Mouse (Mus musculus) stomach, embryonic 14.5 days (tissue): ENCODE results near the gene Rce1. TPM values are rescaled to one million over a fixed set of nuclear protein-coding genes. Genes with fewer than 3 reads are reported as not detected.
"Not testable (repeated sequence)": the region's sequence is repeated elsewhere in the genome, so short reads cannot be mapped to it uniquely, and the experiment has no call there.

ENCODE experiments used
- ATAC-seq: fragments of 200-750 bp; cut with Nextera tagmentation; 2 replicates; pipeline ENCODE4 v1.8.0; 2017; ENCODE audit warnings: low read depth, moderate TSS enrichment; ENCODE audit not compliant: insufficient number of reproducible peaks, insufficient read depth, low FRiP score
- H3K27ac ChIP-seq: fragments of 300-500 bp; sonication (generic); 2 replicates; pipeline ENCODE4 v1.5.1; 2014; ENCODE audit warnings: mild to moderate bottlenecking, low read length, moderate library complexity, mixed read lengths
- H3K27me3 ChIP-seq: fragments of 300-500 bp; sonication (generic); 2 replicates; pipeline ENCODE4 v1.6.1; 2014; ENCODE audit warnings: low read length, control low read depth, mixed read lengths; ENCODE audit not compliant: control insufficient read depth, insufficient read depth
- H3K36me3 ChIP-seq: fragments of 300-500 bp; sonication (generic); 2 replicates; pipeline ENCODE4 v1.6.1; 2014; ENCODE audit warnings: mild to moderate bottlenecking, control low read depth, low read length, moderate library complexity, mixed read lengths; ENCODE audit not compliant: control insufficient read depth, insufficient read depth
- H3K4me1 ChIP-seq: fragments of 300-500 bp; sonication (generic); 2 replicates; pipeline ENCODE4 v1.6.1; 2014; ENCODE audit warnings: low read length, control low read depth, mixed read lengths; ENCODE audit not compliant: control insufficient read depth, insufficient read depth
- H3K4me2 ChIP-seq: fragments of 300-500 bp; sonication (generic); replicated peaks from 2 replicates; pipeline ENCODE4 v1.6.1; 2014; ENCODE audit warnings: low read depth, low read length, control low read depth
- H3K4me3 ChIP-seq: fragments of 300-500 bp; sonication (generic); 2 replicates; pipeline ENCODE4 v1.5.1; 2014; ENCODE audit warnings: low read depth, low read length, control low read depth
- H3K9ac ChIP-seq: fragments of 300-500 bp; sonication (generic); replicated peaks from 2 replicates; pipeline ENCODE4 v1.6.1; 2014; ENCODE audit warnings: low read depth, mild to moderate bottlenecking, control low read depth, low read length, moderate library complexity, mixed read lengths
- H3K9me3 ChIP-seq: fragments of 300-500 bp; sonication (generic); 2 replicates; pipeline ENCODE4 v1.6.1; 2016; ENCODE audit warnings: low read depth, low read length, control low read depth; ENCODE audit not compliant: control insufficient read depth
- WGBS: fragments of 180-500 bp; shearing (Covaris S2); extraction: QIAGEN DNeasy Blood & Tissue Kit; methylation state at CpG from one replicate; pipeline ENCODE4 v1.1.7; 2014; 5-methylcytosine and 5-hydroxymethylcytosine counted together
- microRNA-seq: library from miRNA; unstranded; fragments of <30 nt; microRNA quantifications from one replicate; pipeline ENCODE4, GENCODE M21; 2016
- polyA plus RNA-seq: library from polyadenylated mRNA; unstranded; fragments of >200 nt; fragmentation: Nextera tagmentation; extraction: Ambion mirVana; gene quantifications from 2 replicates; pipeline ENCODE4 v1.2.1, GENCODE M21; 2014

Gene Rce1
- polyA plus RNA-seq, 1 experiment from 2014 or later = 69.6 TPM

DNA sequence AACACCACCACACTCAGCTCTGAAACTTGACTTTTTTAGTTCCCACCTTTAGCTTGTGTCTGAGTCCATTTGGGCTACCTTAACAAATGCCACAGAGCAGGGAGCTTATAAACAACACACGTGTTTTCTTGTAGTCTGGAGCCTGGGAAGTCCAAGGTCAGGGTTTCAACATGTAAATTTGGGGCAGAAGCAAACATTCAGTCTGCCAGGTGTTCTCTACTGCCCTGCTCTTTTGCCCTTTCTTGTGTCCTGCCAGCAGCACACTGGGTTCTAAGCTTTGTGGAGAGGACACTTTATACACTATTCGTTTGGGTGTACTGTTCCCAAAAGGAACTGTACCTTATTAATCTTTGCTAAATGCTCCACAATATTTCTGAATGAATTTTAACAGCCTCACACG, 37.0 kb downstream of the Rce1 start:
- Histone ChIP-seq H3K4me2 (no peak overlapping the region), H3K36me3 (no peaks in the 10 kb centered on the region), H3K27ac (no peak overlapping the region), H3K27me3 (no peaks in the 10 kb centered on the region), H3K4me1 (no peaks in the 10 kb centered on the region), H3K9ac (no peak overlapping the region), H3K4me3 (no peak overlapping the region), H3K9me3 (no peaks in the 10 kb centered on the region)
- 52% methylated on average over 3 of the region's 3 CpGs for WGBS
- no peak for ATAC-seq

DNA sequence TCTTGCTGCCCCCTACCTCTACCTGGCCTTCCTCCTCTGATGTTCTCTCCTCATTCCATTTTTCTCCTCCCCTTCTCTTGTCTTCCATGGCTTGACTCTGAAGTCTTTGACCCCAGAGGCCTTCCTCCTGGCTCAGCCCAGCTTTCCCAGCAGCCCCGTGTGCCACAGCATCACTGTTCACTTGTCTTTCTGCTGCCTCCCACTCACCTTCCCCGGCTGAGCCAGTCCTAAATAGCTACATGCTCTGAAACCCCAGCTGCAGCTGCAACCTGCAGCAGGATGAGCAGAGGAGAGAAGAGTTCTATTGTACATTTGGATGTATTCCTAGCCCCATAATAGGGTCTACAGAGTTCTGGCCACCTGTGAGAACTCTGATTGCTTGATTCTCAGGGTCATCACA, 38.0 kb downstream of the Rce1 start:
- ATAC-seq = no peak
- 52% methylated on average over 2 of the region's 2 CpGs for WGBS

DNA sequence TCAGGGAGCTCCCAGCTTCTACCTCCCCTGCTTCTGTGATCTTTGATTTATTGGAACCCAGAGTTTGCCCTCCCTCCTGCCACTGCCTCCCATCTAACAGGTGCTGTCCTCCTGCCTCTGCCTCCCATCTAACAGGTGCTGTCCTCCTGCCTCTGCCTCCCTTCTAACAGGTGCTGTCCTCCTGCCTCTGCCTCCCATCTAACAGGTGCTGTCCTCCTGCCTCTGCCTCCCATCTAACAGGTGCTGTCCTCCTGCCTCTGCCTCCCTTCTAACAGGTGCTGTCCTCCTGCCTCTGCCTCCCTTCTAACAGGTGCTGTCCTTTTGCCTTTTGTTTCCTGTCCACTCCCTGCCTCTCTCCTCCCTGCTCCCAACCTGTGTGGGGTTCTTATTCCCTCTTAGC, 38.7 kb downstream of the Rce1 start:
- not testable (repeated sequence) for H3K9me3 ChIP-seq, H3K4me1 ChIP-seq, H3K27me3 ChIP-seq, H3K4me2 ChIP-seq, H3K4me3 ChIP-seq, H3K27ac ChIP-seq, ATAC-seq, H3K9ac ChIP-seq, H3K36me3 ChIP-seq

More for the DNA sequence above, 38.0 kb downstream of the Rce1 start:
- Histone ChIP-seq H3K9ac (no peak overlapping the region), H3K4me2 (no peak overlapping the region), H3K4me3 (no peak overlapping the region), H3K36me3 (no peaks in the 10 kb centered on the region), H3K4me1 (no peaks in the 10 kb centered on the region), H3K9me3 (no peaks in the 10 kb centered on the region), H3K27me3 (no peaks in the 10 kb centered on the region), H3K27ac (no peak overlapping the region)

DNA sequence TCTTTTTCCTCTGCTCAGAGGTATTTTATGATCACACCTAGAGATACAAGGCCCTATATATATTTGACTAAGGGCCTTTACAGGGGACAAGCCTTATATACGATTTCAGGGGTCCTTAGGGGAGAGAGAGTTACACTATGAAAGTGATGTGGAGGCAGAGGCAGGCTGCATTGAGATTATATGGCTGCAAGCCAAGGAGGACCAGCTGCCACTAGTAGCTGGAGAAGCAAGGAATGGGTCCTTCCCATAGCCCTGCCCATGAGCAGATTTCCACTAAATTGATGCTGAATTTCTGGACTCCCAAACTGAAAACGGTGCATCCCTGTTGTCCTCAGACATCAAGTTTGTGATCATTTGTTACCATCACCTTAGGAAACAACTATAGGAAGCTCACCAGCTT, 41.6 kb downstream of the Rce1 start:
- H3K27ac ChIP-seq = no peak overlapping the region
- H3K36me3 ChIP-seq = no peaks in the 10 kb centered on the region
- no peaks in the 10 kb centered on the region for H3K27me3 ChIP-seq
- H3K4me2 ChIP-seq = no peak overlapping the region
- H3K9ac ChIP-seq = no peak overlapping the region
- H3K4me1 ChIP-seq = no peaks in the 10 kb centered on the region
- H3K9me3 ChIP-seq = no peaks in the 10 kb centered on the region
- ATAC-seq = no peak
- 64% methylated on average over 2 of the region's 2 CpGs for WGBS
- H3K4me3 ChIP-seq = no peak overlapping the region

DNA sequence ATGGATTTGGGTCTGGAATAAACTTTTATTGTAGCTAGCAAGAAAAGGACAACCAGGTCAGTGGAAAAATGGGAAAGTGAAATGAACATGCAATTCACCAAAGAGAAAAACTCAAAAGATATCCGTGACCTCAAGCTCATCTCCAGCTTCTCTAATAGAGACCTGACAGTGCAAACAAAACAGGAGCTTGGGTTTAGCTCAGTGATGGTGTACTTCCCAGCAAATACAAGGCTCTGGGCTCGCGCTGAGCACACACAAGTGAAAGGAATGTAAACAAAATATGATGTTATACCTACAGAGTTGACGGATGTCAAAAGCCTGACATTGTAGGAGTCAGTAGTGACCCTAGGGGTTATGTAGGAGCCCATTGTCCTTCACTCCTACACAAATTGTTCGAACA, 46.1 kb downstream of the Rce1 start:
- 48% methylated on average over 5 of the region's 5 CpGs for WGBS
- H3K27ac ChIP-seq = no peak overlapping the region
- no peak overlapping the region for H3K9ac ChIP-seq
- no peaks in the 10 kb centered on the region for H3K9me3 ChIP-seq
- H3K4me1 ChIP-seq = no peaks in the 10 kb centered on the region
- H3K4me3 ChIP-seq = no peak overlapping the region
- no peaks in the 10 kb centered on the region for H3K36me3 ChIP-seq
- no peak overlapping the region for H3K4me2 ChIP-seq
- H3K27me3 ChIP-seq = no peaks in the 10 kb centered on the region
- no peak for ATAC-seq

DNA sequence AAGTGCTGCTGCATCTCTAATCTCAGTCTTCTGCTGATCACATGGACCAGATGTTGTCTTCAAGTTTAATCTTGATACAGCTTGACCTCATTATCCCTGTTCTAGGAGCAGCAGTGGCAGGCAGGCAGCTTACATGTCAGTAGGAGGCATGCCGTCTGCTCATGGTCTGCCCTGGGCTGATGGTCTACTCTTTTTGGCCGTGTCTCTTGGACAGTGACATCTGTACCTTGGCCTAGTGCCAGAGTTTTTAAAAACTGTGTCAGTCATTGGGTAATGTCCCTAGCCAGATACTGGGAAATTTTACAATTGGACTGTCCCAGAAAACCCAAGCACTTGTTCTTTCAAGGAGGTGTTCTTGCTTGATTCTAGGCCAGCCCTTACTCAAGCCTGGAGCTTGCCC, 46.6 kb downstream of the Rce1 start:
- Histone ChIP-seq H3K4me1 (no peaks in the 10 kb centered on the region), H3K9me3 (no peaks in the 10 kb centered on the region), H3K27me3 (no peaks in the 10 kb centered on the region), H3K4me3 (no peak overlapping the region), H3K9ac (no peak overlapping the region), H3K36me3 (no peaks in the 10 kb centered on the region), H3K27ac (no peak overlapping the region), H3K4me2 (no peak overlapping the region)
- ATAC-seq = no peak
- 59% methylated on average over 2 of the region's 2 CpGs for WGBS

DNA sequence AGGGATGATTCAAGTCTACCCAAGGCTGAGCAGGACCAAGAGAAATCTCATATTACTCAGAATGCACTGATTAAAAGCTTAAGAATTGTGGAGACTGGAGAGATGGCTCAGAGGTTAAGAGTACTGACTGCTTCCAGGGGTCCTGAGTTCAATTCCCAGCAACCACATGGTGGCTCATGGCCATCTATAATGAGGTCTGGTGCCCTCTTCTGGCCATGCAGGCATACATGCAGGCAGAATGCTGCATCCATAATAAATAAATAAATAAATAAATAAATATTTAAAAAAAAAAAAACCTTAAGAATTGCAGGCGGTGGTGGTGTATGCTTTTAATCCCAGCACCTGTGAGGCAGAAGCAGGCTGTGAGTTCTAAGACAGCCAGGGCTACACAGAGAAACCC, 52.2 kb downstream of the Rce1 start:
- H3K27me3 ChIP-seq = no peaks in the 10 kb centered on the region
- H3K36me3 ChIP-seq = no peaks in the 10 kb centered on the region
- no peak overlapping the region for H3K4me3 ChIP-seq
- H3K9ac ChIP-seq = no peak overlapping the region
- no peak overlapping the region for H3K27ac ChIP-seq
- no peaks in the 10 kb centered on the region for H3K9me3 ChIP-seq
- H3K4me1 ChIP-seq = no peaks in the 10 kb centered on the region
- no peak for ATAC-seq
- H3K4me2 ChIP-seq = no peak overlapping the region
- WGBS = 89% methylated on average over 1 of the region's 1 CpGs

Small RNAs within 50 kb of the gene (microRNA-seq; reads per million reads assigned to microRNA genes)
- 1.0 reads per million for gene Mir6986

Other genes starting within 250 kb of the Rce1 start
- gene Kdm2a, start 227.4 kb downstream of the Rce1 start, polyA plus RNA-seq = 56.4 and 58.2 TPM in 2 replicates
- 29.1 and 43.7 TPM in 2 replicates for gene Rhod, start 186.2 kb downstream of the Rce1 start, polyA plus RNA-seq
- gene Syt12, start 148.2 kb downstream of the Rce1 start, polyA plus RNA-seq = 0.41 and 0.50 TPM in 2 replicates
- not detected in 2 replicates for gene 2010003K11Rik, start 127.1 kb downstream of the Rce1 start, polyA plus RNA-seq
- 11.4 and 12.7 TPM in 2 replicates for gene Pcx, start 115.2 kb downstream of the Rce1 start, polyA plus RNA-seq
- 8.3 and 11.3 TPM in 2 replicates for gene Lrfn4, start 10.0 kb downstream of the Rce1 start, polyA plus RNA-seq
- gene Gm960, start 73.0 kb upstream of the Rce1 start, polyA plus RNA-seq = 3.0 and 6.4 TPM in 2 replicates
- gene Sptbn2, start 85.5 kb upstream of the Rce1 start, polyA plus RNA-seq = 3.7 and 3.9 TPM in 2 replicates
- 72.2 and 79.1 TPM in 2 replicates for gene Rbm4b, start 130.9 kb upstream of the Rce1 start, polyA plus RNA-seq
- gene Rbm4, start 168.3 kb upstream of the Rce1 start, polyA plus RNA-seq = 58.0 and 60.7 TPM in 2 replicates
- 32.0 and 35.8 TPM in 2 replicates for gene Gm21992, start 186.0 kb upstream of the Rce1 start, polyA plus RNA-seq
- 75.9 and 77.7 TPM in 2 replicates for gene Rbm14, start 186.0 kb upstream of the Rce1 start, polyA plus RNA-seq
- 55.4 and 55.8 TPM in 2 replicates for gene Ccs, start 213.7 kb upstream of the Rce1 start, polyA plus RNA-seq
- gene Ccdc87, start 213.7 kb upstream of the Rce1 start, polyA plus RNA-seq = 0.07 TPM in 1 of 2 replicates, not detected in the other
- gene Ctsf, start 229.5 kb upstream of the Rce1 start, polyA plus RNA-seq = 22.7 and 30.0 TPM in 2 replicates